Mouse (Mus musculus) myocyte (in vitro differentiated cells): ENCODE results near the gene Pcid2.
"Not testable (repeated sequence)": the region's sequence is repeated elsewhere in the genome, so short reads cannot be mapped to it uniquely, and the experiment has no call there.

Experiments used
- CEBPB ChIP-seq: IDR thresholded peaks from 2 replicates; pipeline ENCODE4 v1.6.1; 2011; ENCODE audit warnings: mild to moderate bottlenecking, moderate library complexity; ENCODE audit not compliant: poor library complexity, insufficient read depth, severe bottlenecking
- MYOD1 ChIP-seq, 3 experiments: IDR thresholded peaks; one replicate each; pipeline ENCODE4 v1.6.1; 2011; ENCODE audit warnings: control low read depth in 2 of 3, low read depth in 2 of 3, mild to moderate bottlenecking in 2 of 3, moderate library complexity in 1 of 3; ENCODE audit not compliant: insufficient read length in 2 of 3, control insufficient read depth in 1 of 3
- POLR2A ChIP-seq: IDR thresholded peaks from one replicate; pipeline ENCODE4 v1.6.1; 2011; ENCODE audit warnings: low read depth, mild to moderate bottlenecking, control low read depth, moderate library complexity; ENCODE audit not compliant: insufficient read length
- SRF ChIP-seq: IDR thresholded peaks from one replicate; pipeline ENCODE4 v1.6.1; 2011; ENCODE audit warnings: low read depth; ENCODE audit not compliant: control insufficient read depth, insufficient read length
- TCF12 ChIP-seq: IDR thresholded peaks from one replicate; pipeline ENCODE4 v1.6.1; 2011; ENCODE audit warnings: mild to moderate bottlenecking, control low read depth; ENCODE audit not compliant: poor library complexity, insufficient read depth, severe bottlenecking
- TCF3 ChIP-seq: IDR thresholded peaks from one replicate; pipeline ENCODE4 v1.6.1; 2011; ENCODE audit warnings: low read depth, control low read depth; ENCODE audit not compliant: insufficient read length
- USF1 ChIP-seq: IDR thresholded peaks from one replicate; pipeline ENCODE4 v1.6.1; 2011; ENCODE audit warnings: low read depth, mild to moderate bottlenecking, control low read depth, moderate library complexity

- TF ChIP-seq CEBPB; POLR2A; TCF3; MYOD1 (IDR thresholded peaks at IDR 0.05; ENCODE audit: control insufficient read depth in 1 of 3, insufficient read length in 2 of 3, low read depth in 2 of 3); SRF; USF1; TCF12: not testable (repeated sequence)
These were observed 27.0 kb upstream of the Pcid2 start for GRCm38 (mm10) chr8:13132220-13132619.
